Comparison of ENCODE assay signal across 16 mouse cellular contexts in genomic region chr4:115035043-115035442, GRCm38 (mm10). TPM values are rescaled to one million over a fixed set of nuclear protein-coding genes. Genes with fewer than 3 reads are reported as not detected.
A peak's percentile ranks its signal among the peaks of the same experiment; 100 is the strongest.
DNase-seq lines count a peak whose midpoint lies in the region; ATAC-seq and TF ChIP-seq lines count a peak whose summit lies in the region.
"Had no signal": no experiment of that assay in that cellular context is flagged by ENCODE, and none has a peak within 500 bp of the region (broad histone marks: within the 10 kb centered on the region; RNA-seq: fewer than 3 reads in every experiment).

No protein-coding gene starts in this region.

- no peaks in the 10 kb centered on the region for H3K9me3 ChIP-seq in forebrain, embryonic 10.5 days
- H3K9me3 ChIP-seq: lung, embryonic 15.5 days; midbrain, embryonic 13.5 days; neural tube, embryonic 12.5 days had no signal

- ATAC-seq in granulocyte monocyte progenitor cell, adult 5-6 weeks (replicated peaks; ENCODE audit: poor library complexity, severe bottlenecking) = peak; percentile 98
- ATAC-seq: CD4-positive, CD25-positive, alpha-beta regulatory T cell, adult 4 months; midbrain, embryonic 13.5 days had no signal

- peak; percentile 36 for DNase-seq in gastrocnemius, adult 2 months
- no peak for DNase-seq in gastrocnemius, postnatal 25 days
- peak; percentile 87 for DNase-seq in 3T3-L1 (ENCODE audit: low read depth, low spot score)
- peak; percentile 40 for DNase-seq in R1 (ENCODE audit: low read depth, low spot score)
- DNase-seq in ovary, postnatal 10 days (ENCODE audit: low spot score) = no peak
- no peak for DNase-seq in B cell, adult 2 months
- no peak for DNase-seq in forebrain, embryonic 10.5 days (ENCODE audit: extremely low spot score, low spot score)
- DNase-seq: cerebellum, adult 2 months; heart, postnatal 14 days; kidney, adult 8-10 months; retina, postnatal 1 day had no signal

- H3K4me3 ChIP-seq in gastrocnemius, adult 2 months = no peak overlapping the region
- H3K4me3 ChIP-seq in forebrain, embryonic 10.5 days = no peak overlapping the region
- H3K4me3 ChIP-seq: lung, embryonic 15.5 days; midbrain, embryonic 13.5 days; neural tube, embryonic 12.5 days had no signal

- no peaks in the 10 kb centered on the region for H3K4me1 ChIP-seq in forebrain, embryonic 10.5 days
- H3K4me1 ChIP-seq: lung, embryonic 15.5 days; midbrain, embryonic 13.5 days; neural tube, embryonic 12.5 days had no signal

- 90% methylated on average over 6 of the region's 6 CpGs for WGBS in forebrain, embryonic 10.5 days

- H3K36me3 ChIP-seq in forebrain, embryonic 10.5 days (replicated peaks) = peaks cover 86% of the 10 kb centered on the region

- intact Hi-C loops in gastrocnemius, adult 2 months (cut with DNase I) = no loop called here

- H3K27ac ChIP-seq in gastrocnemius, adult 2 months = no peak overlapping the region
- H3K27ac ChIP-seq in forebrain, embryonic 10.5 days = no peak overlapping the region
- H3K27ac ChIP-seq: lung, embryonic 15.5 days; midbrain, embryonic 13.5 days; neural tube, embryonic 12.5 days had no signal

- TF ChIP-seq CTCF in gastrocnemius, adult 2 months (IDR thresholded peaks at IDR 0.05) = no peak

- H3K27me3 ChIP-seq in forebrain, embryonic 10.5 days (ENCODE audit: poor library complexity, severe bottlenecking) = no peaks in the 10 kb centered on the region
- H3K27me3 ChIP-seq: lung, embryonic 15.5 days; midbrain, embryonic 13.5 days; neural tube, embryonic 12.5 days had no signal

RNA-seq across cellular contexts. Expression of gene Tal1, which starts 21.2 kb away (rescaled TPM):
- total RNA-seq in gastrocnemius, adult 2 months (2021) = 1 to 10 TPM in 1 of 2 experiments, under 1 TPM in 1; 0.94 to 1.7 TPM
- 1 to 10 TPM in 1 of 2 experiments, under 1 TPM in 1; 0.46 to 1.3 TPM for total RNA-seq in gastrocnemius, postnatal 25 days (2021)
- total RNA-seq in granulocyte monocyte progenitor cell, adult 5-6 weeks (2014; fragmentation: Nextera tagmentation) = 12.1 and 14.4 TPM in 2 replicates
- total RNA-seq in granulocyte monocyte progenitor cell, adult 5-6 weeks (2017) = 5.8 and 9.5 TPM in 2 replicates
- polyA plus RNA-seq in forebrain, embryonic 10.5 days (2016; fragmentation: Nextera tagmentation; extraction: Ambion mirVana) = 1.5 and 2.2 TPM in 2 replicates
- polyA plus RNA-seq: CD4-positive, CD25-positive, alpha-beta regulatory T cell, adult 4 months had no signal

RNA-seq across cellular contexts. Expression of gene Stil, which starts 35.1 kb away (rescaled TPM):
- total RNA-seq in gastrocnemius, adult 2 months (2021) = under 1 TPM; 0.06 to 0.13 TPM
- under 1 TPM in 1 of 2 experiments, not detected in 1; 0.24 TPM for total RNA-seq in gastrocnemius, postnatal 25 days (2021)
- total RNA-seq in granulocyte monocyte progenitor cell, adult 5-6 weeks (2014; fragmentation: Nextera tagmentation) = 20.3 and 20.4 TPM in 2 replicates
- total RNA-seq in granulocyte monocyte progenitor cell, adult 5-6 weeks (2017) = 18.4 and 21.7 TPM in 2 replicates
- 22.0 and 24.3 TPM in 2 replicates for polyA plus RNA-seq in forebrain, embryonic 10.5 days (2016; fragmentation: Nextera tagmentation; extraction: Ambion mirVana)

RNA-seq across cellular contexts. Expression of gene Cmpk1, which starts 48.0 kb away (rescaled TPM):
- 10 to 100 TPM; 18.3 to 24.0 TPM for total RNA-seq in gastrocnemius, adult 2 months (2021)
- total RNA-seq in gastrocnemius, postnatal 25 days (2021) = 10 to 100 TPM; 23.3 to 27.8 TPM
- 68.3 and 74.7 TPM in 2 replicates for total RNA-seq in granulocyte monocyte progenitor cell, adult 5-6 weeks (2014; fragmentation: Nextera tagmentation)
- total RNA-seq in granulocyte monocyte progenitor cell, adult 5-6 weeks (2017) = 183 and 233 TPM in 2 replicates
- 74.1 and 74.9 TPM in 2 replicates for polyA plus RNA-seq in forebrain, embryonic 10.5 days (2016; fragmentation: Nextera tagmentation; extraction: Ambion mirVana)

RNA-seq across cellular contexts. Expression of gene Pdzk1ip1, which starts 53.5 kb away (rescaled TPM):
- not detected for total RNA-seq in gastrocnemius, adult 2 months (2021)
- not detected for total RNA-seq in gastrocnemius, postnatal 25 days (2021)
- total RNA-seq in granulocyte monocyte progenitor cell, adult 5-6 weeks (2014; fragmentation: Nextera tagmentation) = 0.92 TPM in 1 of 2 replicates, not detected in the other
- 3.8 TPM in 1 of 2 replicates, not detected in the other for total RNA-seq in granulocyte monocyte progenitor cell, adult 5-6 weeks (2017)
- 7.4 and 12.6 TPM in 2 replicates for polyA plus RNA-seq in forebrain, embryonic 10.5 days (2016; fragmentation: Nextera tagmentation; extraction: Ambion mirVana)

Comparison
In these comparisons a context has a peak if more than half of its experiments do, and no peak if none do; other contexts are left out.
1. DNase-seq: peak in gastrocnemius, adult 2 months (single experiment), 3T3-L1 (single experiment) and R1 (single experiment); none in gastrocnemius, postnatal 25 days (single experiment), ovary, postnatal 10 days (single experiment), B cell, adult 2 months (0 of 2) and forebrain, embryonic 10.5 days (single experiment).
2. RNA of gene Stil, which starts 35.1 kb away (total RNA-seq): 18.4 to 21.7 TPM in granulocyte monocyte progenitor cell, adult 5-6 weeks; 0.24 TPM in gastrocnemius, postnatal 25 days and 0.06 to 0.13 TPM in gastrocnemius, adult 2 months; every median in the first group is over 10 times any median in the second.